Mouse (Mus musculus) megakaryocyte, embryonic 14.5 days (primary cell): Measurements from ENCODE around the gene Got2.

Experiments
- FLI1 ChIP-seq: IDR thresholded peaks from 2 replicates; pipeline ENCODE4 v1.6.1; 2012; ENCODE audit warnings: low read length, inconsistent platforms, mixed read lengths
- GATA1 ChIP-seq: IDR thresholded peaks from 3 replicates; pipeline ENCODE4 v1.6.1; 2012; ENCODE audit warnings: mixed read lengths, low read length, inconsistent platforms, borderline replicate concordance

- no peak for TF ChIP-seq GATA1
- no peak for TF ChIP-seq FLI1
Measured at GRCm38 (mm10) chr8:95837266-95837665, 51.1 kb downstream of the Got2 start.
